Mouse (Mus musculus) retina, adult 2 months (tissue): Measurements from ENCODE around the gene Tmprss13.
A peak's percentile ranks its signal among the peaks of the same experiment; 100 is the strongest.

ENCODE experiments used
- DNase-seq: peaks from one replicate; pipeline ENCODE4 v3.0.0-alpha.2; 2012; ENCODE audit warnings: low read depth, low spot score

Gene Tmprss13

DNA sequence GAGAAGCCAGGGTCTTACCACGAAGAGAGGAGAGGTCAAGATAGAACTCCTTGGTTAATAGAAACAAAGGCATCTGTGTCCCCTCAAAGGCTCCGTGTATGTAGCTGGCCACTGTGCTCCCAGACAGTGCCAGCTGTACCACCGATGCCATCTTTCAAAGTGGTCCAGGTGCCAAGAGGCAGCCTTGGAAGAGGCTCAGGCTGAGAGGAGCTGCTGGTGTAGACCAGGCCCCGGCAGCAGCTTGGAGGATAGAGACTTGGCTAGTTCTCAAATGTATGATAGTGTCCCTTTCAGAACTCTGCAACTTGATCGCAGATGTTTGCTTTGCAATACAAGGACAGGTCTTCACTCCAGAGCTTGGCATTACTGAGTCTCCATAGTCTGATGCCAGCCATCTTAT lies 63.4 kb downstream of the Tmprss13 start:
- no peak for DNase-seq

GRCm38 (mm10) chr9:45382834-45383233 lies 63.9 kb downstream of the Tmprss13 start:
- DNase-seq: no peak

DNA sequence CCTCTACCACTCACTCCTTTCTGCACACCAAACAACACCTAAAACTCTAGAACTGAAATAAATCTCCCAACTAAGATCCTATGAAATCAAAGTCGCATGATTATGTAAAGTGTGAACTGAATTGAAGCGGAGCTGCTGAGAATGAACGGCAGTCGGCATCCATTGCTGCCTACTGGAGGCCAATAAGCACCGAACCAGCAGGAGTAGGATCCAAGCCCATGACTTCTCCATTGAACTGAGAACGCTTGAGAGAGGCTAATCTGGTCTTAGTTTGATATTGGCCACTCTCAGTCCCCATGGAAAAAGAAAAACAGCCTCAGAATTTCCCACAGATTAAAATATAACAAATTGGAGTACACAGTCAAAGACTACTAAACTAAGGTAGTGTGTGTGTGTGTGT lies 65.0 kb downstream of the Tmprss13 start:
- DNase-seq: no peak

DNA sequence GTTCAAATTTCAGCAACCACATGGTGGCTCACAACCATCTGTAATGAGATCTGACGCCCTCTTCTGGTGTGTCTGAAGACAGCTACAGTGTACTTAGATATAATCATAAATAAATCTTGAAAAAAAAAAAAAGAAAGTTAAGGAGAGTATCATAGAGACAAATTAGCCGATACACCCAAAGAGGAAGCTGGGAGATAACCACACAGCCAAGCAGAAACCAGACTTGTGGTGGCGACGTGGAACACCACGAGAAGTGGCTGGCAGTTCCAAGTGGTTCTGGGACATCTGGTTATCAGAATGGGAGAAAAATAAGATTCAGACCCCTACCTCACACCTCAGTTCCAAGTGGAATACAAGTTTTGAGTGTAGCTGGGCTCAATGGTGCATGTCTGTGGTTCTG lies 67.8 kb downstream of the Tmprss13 start:
- no peak for DNase-seq

DNA sequence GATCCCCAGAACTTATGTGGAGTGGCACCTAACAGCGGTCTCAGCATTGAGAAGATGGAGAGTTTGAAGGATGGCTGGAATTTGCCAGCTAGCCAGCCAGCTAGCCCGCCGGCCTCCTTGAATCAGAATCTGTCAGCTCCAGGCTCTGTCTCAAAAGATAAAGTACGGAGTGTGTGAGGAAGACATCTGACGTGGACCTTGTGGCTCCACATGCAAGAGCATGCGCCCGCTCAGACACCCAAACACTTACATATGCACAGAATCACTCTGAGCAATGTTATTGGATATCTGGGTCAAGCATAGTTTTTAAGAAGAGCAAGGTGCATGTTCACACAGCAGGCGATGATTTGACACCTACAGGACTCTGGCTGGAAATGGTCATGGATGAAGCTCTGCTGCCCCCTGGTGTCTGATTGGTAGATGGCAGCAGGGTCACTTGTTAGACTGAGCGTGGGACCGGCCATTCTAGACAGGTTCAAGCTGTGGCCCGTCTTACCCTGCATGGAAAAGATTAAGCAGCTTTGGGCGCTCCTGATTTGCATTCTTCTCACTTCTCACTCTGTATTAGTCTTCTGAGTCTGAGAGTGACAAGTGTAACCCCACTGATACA lies 69.6 kb downstream of the Tmprss13 start:
- peak; percentile 69 for DNase-seq

- no peak for DNase-seq
Observed at GRCm38 (mm10) chr9:45389596-45389995, 70.7 kb downstream of the Tmprss13 start.

GRCm38 (mm10) chr9:45391299-45391698 lies 72.4 kb downstream of the Tmprss13 start:
- no peak for DNase-seq

GRCm38 (mm10) chr9:45395218-45395617 lies 76.3 kb downstream of the Tmprss13 start:
- DNase-seq: no peak

GRCm38 (mm10) chr9:45395796-45396195 lies 76.9 kb downstream of the Tmprss13 start:
- DNase-seq: no peak
